In genomic region chr5:23393870-23394269, GRCm38 (mm10) we compare ENCODE assay signal across 10 mouse cellular contexts.
"Had no signal": no experiment of that assay in that cellular context is flagged by ENCODE, and none has a peak within 500 bp of the region (broad histone marks: within the 10 kb centered on the region; RNA-seq: fewer than 3 reads in every experiment).

No protein-coding gene starts in this region.

- H3K27me3 ChIP-seq: limb, embryonic 13.5 days; midbrain, embryonic 12.5 days; neural tube, embryonic 15.5 days had no signal

- H3K27ac ChIP-seq: limb, embryonic 13.5 days; liver, embryonic 14.5 days; midbrain, embryonic 12.5 days; stomach, postnatal 0 days had no signal

- H3K9me3 ChIP-seq: limb, embryonic 13.5 days; megakaryocyte, embryonic 14.5 days; midbrain, embryonic 12.5 days; neural tube, embryonic 15.5 days had no signal

- H3K4me1 ChIP-seq: limb, embryonic 13.5 days; midbrain, embryonic 12.5 days had no signal

- H3K36me3 ChIP-seq: limb, embryonic 13.5 days; midbrain, embryonic 12.5 days; neural tube, embryonic 15.5 days had no signal

- H3K9ac ChIP-seq: limb, embryonic 13.5 days; liver, embryonic 14.5 days; midbrain, embryonic 12.5 days; neural tube, embryonic 15.5 days had no signal

- DNase-seq: kidney, postnatal 36 days; layer of hippocampus, adult 9-11 months; layer of hippocampus, postnatal 36 days; thymus, postnatal 4 days had no signal

- H3K4me3 ChIP-seq: limb, embryonic 13.5 days; midbrain, embryonic 12.5 days; neural tube, embryonic 15.5 days had no signal

- H3K4me2 ChIP-seq: limb, embryonic 13.5 days; midbrain, embryonic 12.5 days; neural tube, embryonic 15.5 days had no signal
